Mouse (Mus musculus) stomach, adult 2 months (tissue): ENCODE results near the gene Olfr435. TPM values are rescaled to one million over a fixed set of nuclear protein-coding genes. Genes with fewer than 3 reads are reported as not detected.

Experiments used
- polyA plus RNA-seq: library from polyadenylated mRNA; depleted of rRNA; stranded (reverse); fragments of >200 nt; gene quantifications from 2 replicates; pipeline ENCODE4 v1.2.3, GENCODE M21; 2012; rRNA removed

Gene Olfr435
- polyA plus RNA-seq: not detected in 2 replicates

GRCm38 (mm10) chr6:43196781-43197180 lies at the start of gene Olfr435:
Olfr435 (plus strand) TSS chr6:43197146.

GRCm38 (mm10) chr6:43162982-43163381 lies 34.0 kb upstream of the Olfr435 start, which contains the start of gene Olfr437:
Olfr437 (plus strand) TSS chr6:43163282.

DNA sequence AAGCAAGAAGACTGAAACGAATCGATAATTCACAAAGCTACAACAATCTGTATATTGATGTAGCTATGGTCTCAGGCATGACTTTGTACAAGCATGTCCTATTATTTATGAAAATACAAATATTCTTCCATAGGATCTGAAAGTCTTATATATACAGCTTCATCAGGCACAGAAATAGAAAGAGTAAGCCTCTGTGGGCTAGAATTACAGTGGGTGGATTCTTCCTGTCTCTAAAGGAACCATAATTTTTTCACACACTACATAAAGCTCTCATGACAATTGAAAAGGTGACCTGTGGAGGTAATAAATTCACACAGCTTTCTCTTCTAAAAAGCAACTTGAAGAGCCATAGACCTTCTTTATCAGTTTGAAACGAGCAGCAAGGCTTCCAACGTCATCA lies 25.1 kb upstream of the Olfr435 start, which contains the start of gene Olfr13:
Olfr13 (plus strand) TSS at position 301 of the 400 bp plus-strand sequence.

DNA sequence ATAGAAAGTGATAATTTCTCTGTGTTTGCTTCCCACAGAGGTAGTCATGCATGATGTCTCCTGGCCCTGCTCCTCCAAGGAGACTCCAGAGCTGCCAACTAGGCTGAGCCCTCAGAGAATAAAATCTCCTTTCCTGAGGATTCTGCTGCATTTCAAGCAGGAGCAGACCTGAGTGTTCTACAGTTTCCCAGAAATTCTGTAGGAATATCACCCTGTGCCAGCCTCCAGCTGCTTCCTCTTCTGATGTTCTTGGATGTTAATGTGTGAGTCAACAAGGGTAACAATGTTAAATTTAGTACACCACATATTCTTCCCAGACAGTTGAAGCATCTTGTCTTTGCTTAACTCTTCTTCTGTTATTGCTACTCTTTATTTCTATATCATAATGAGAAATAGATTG lies 15.9 kb downstream of the Olfr435 start, which contains the start of gene Olfr434:
Olfr434 (plus strand) TSS at position 149 of the 400 bp plus-strand sequence.

GRCm38 (mm10) chr6:43231255-43231654 lies 34.3 kb downstream of the Olfr435 start, which contains the start of gene Olfr47:
Olfr47 (plus strand) TSS chr6:43231529.

Other genes with a start within 250 kb of the Olfr435 start
- gene Olfr444, start 248.1 kb upstream of the Olfr435 start, polyA plus RNA-seq: not detected in 2 replicates
- gene Olfr441, start 90.8 kb upstream of the Olfr435 start, polyA plus RNA-seq: not detected in 2 replicates
- not detected in 2 replicates for gene Olfr237-ps1, start 50.6 kb upstream of the Olfr435 start, polyA plus RNA-seq
- gene Olfr437, start 33.9 kb upstream of the Olfr435 start, polyA plus RNA-seq: not detected in 2 replicates
- not detected in 2 replicates for gene Olfr13, start 25.0 kb upstream of the Olfr435 start, polyA plus RNA-seq
- not detected in 2 replicates for gene Olfr434, start 15.9 kb downstream of the Olfr435 start, polyA plus RNA-seq
- not detected in 2 replicates for gene Olfr47, start 34.4 kb downstream of the Olfr435 start, polyA plus RNA-seq
- 9.5 and 12.4 TPM in 2 replicates for gene Arhgef5, start 68.4 kb downstream of the Olfr435 start, polyA plus RNA-seq
- gene Nobox, start 112.4 kb downstream of the Olfr435 start, polyA plus RNA-seq: not detected in 2 replicates